Mouse (Mus musculus): ENCODE results near the gene Echdc2. TPM values are rescaled to one million over a fixed set of nuclear protein-coding genes. Genes with fewer than 3 reads are reported as not detected.

Echdc2 gene
- 20.5 and 24.2 TPM in 2 replicates for polyA plus RNA-seq (2015; fragmentation: Nextera tagmentation; extraction: Ambion mirVana)

DNA sequence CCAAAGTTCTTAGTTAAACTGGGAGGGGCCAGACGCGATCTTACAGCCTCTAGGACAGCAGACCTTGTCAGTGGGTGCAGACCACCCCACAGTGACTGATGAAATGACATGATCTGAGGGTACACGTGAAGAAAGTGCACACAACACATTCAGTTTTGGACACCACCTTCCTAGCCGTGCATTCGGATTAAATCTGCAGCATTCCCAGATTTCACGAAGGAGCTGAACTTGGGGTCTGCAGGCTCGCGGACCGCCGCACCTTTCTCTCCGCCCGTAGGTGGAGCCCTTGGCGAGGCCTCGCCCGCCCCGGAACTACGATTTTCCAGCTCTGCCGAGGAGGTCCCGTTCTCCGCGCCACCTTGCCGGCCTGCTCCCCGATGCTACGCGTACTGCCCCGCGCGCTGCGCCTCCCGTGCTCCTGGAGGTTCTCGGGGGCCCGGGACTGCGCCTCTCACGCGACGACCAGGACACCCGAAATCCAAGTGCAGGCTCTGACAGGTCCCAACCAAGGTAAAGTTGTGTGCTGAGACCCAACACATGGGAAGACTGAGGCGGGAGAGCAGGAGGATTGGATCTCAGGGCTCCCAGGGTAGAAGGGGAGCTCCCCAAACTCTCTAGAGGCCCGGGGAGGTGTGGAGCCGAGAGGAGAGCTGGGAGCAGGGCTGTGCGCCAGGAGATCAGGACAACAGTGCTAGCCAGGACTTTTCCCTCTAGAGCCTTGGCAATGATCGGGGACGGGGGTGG, at the start of gene Echdc2:
Echdc2 (plus strand) TSS at position 286 of the 744 bp plus-strand sequence.
- Histone ChIP-seq H3K9me3 (replicated peaks; ENCODE audit: control insufficient read depth, low read length) (no peaks in the 10 kb centered on the region), H3K36me3 (ENCODE audit: control insufficient read depth, insufficient read depth) (no peaks in the 10 kb centered on the region), H3K27ac (ENCODE audit: low read length) (no peak within 1 kb of the TSS; the same call in 1 of the 2 replicates), H3K9ac (ENCODE audit: low read depth, low read length) (peak within 1 kb of the TSS; percentile 55), H3K27me3 (ENCODE audit: control insufficient read depth, insufficient read depth, low read depth, low read length) (peaks cover 14% of the 10 kb centered on the region), H3K4me3 (ENCODE audit: low read depth, low read length) (peak within 1 kb of the TSS; percentile 64), H3K4me1 (ENCODE audit: control insufficient read depth, low read depth, low read length) (no peaks in the 10 kb centered on the region), H3K4me2 (ENCODE audit: low read depth, low read length) (peak within 1 kb of the TSS; percentile 65)
- under 1% methylated on average over 43 of the region's 43 CpGs for WGBS (ENCODE audit: insufficient replicate concordance)
- ATAC-seq (ENCODE audit: low read depth), result peak; percentile 45; the same call in 1 of the 2 replicates

- H3K27ac ChIP-seq (ENCODE audit: low read length), result no peak overlapping the region
- no peaks in the 10 kb centered on the region for H3K9me3 ChIP-seq (replicated peaks; ENCODE audit: control insufficient read depth, low read length)
- no peaks in the 10 kb centered on the region for H3K36me3 ChIP-seq (ENCODE audit: control insufficient read depth, insufficient read depth)
- H3K9ac ChIP-seq (ENCODE audit: low read depth, low read length), result no peak overlapping the region
- ATAC-seq (ENCODE audit: low read depth), result 0 out of 2 replicates have a peak, but pooled peaks have one; percentile 33
- no peak overlapping the region for H3K4me2 ChIP-seq (ENCODE audit: low read depth, low read length)
- no peak overlapping the region for H3K4me3 ChIP-seq (ENCODE audit: low read depth, low read length)
- 71% methylated on average over 2 of the region's 2 CpGs for WGBS (ENCODE audit: insufficient replicate concordance)
- no peaks in the 10 kb centered on the region for H3K27me3 ChIP-seq (ENCODE audit: control insufficient read depth, insufficient read depth, low read depth, low read length)
- H3K4me1 ChIP-seq (ENCODE audit: control insufficient read depth, low read depth, low read length), result peaks cover 3% of the 10 kb centered on the region; the same call in 1 of the 2 replicates
Measured at GRCm38 (mm10) chr4:108116466-108116865, 48.8 kb upstream of the Echdc2 start.

DNA sequence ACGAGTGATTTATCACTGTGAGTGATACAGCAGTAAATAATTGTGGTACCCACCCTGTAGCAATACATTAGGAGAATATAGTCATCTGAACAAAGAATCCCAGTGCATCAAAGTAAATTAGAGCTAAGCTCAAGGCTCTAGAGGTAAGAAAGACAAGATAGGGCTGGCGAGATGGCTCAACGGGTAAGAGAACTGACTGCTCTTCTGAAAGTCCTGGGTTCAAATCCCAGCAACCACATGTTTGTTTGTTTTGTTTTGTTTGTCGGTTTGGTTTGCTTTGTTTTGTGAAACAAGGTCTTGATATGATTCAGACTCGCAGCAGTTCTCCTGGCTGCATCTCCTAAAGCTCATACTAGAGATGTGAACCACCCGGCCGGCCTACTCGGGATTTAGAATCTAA, 47.7 kb upstream of the Echdc2 start:
- 70% methylated on average over 8 of the region's 8 CpGs for WGBS (ENCODE audit: insufficient replicate concordance)
- no peak overlapping the region for H3K27ac ChIP-seq (ENCODE audit: low read length)

DNA sequence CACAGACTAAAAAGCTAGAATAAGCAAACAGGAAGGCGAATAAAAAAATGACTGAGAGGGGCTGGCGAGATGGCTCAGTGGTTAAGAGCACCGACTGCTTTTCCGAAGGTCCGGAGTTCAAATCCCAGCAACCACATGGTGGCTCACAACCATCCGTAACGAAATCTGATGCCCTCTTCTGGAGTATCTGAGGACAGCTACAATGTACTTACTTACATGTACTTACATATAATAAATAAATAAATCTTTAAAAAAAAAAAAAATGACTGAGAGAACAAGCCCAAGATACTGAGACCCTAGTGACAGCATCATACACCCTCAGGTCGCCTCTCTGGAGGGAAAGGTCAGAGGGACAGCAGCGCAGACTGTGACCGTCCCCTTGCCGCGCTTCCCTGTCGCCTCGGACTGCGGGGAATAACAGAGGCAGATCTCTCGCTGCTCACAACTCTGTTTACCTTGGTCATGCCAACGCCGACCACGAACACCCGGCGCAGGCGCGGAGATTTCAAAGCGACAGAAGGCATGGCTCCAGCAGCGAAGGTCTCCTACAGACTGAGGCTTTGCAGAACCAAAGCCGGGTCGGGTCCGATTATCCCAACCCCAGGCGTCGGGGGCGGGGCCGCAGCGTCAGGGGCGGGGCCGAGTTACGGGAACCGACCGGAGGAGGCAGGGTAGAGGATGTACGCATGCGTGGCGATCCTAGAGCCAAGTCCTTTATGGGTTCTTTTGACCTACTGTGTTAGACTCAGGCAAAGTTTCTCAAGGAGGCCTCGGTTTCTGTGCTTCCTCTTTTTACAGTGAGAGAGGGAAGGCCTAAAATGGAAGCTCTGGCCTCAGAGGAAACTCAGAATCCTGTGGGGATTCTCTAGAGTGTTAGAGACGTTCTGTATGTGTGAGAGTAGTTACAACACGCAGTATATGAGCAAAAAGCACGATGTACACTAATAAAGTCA, 47.0 kb upstream of the Echdc2 start:
- WGBS (ENCODE audit: insufficient replicate concordance), result 8% methylated on average over 43 of the region's 45 CpGs
- peak; percentile 88 for ATAC-seq (ENCODE audit: low read depth)
- H3K36me3 ChIP-seq (ENCODE audit: control insufficient read depth, insufficient read depth), result no peaks in the 10 kb centered on the region
- H3K27ac ChIP-seq (ENCODE audit: low read length), result peak overlapping the region; percentile 42; the same call in 1 of the 2 replicates
- H3K27me3 ChIP-seq (ENCODE audit: control insufficient read depth, insufficient read depth, low read depth, low read length), result no peaks in the 10 kb centered on the region
- peak overlapping the region; percentile 68 for H3K4me2 ChIP-seq (ENCODE audit: low read depth, low read length)
- no peaks in the 10 kb centered on the region for H3K9me3 ChIP-seq (replicated peaks; ENCODE audit: control insufficient read depth, low read length)
- H3K9ac ChIP-seq (ENCODE audit: low read depth, low read length), result peak overlapping the region; percentile 61
- H3K4me1 ChIP-seq (ENCODE audit: control insufficient read depth, low read depth, low read length), result peaks cover 3% of the 10 kb centered on the region; the same call in 1 of the 2 replicates
- H3K4me3 ChIP-seq (ENCODE audit: low read depth, low read length), result peak overlapping the region; percentile 66

More for the DNA sequence above, 47.7 kb upstream of the Echdc2 start:
- H3K4me1 ChIP-seq (ENCODE audit: control insufficient read depth, low read depth, low read length), result peaks cover 3% of the 10 kb centered on the region; the same call in 1 of the 2 replicates
- H3K4me3 ChIP-seq (ENCODE audit: low read depth, low read length), result peak overlapping the region; percentile 3; the same call in 1 of the 2 replicates
- no peak overlapping the region for H3K9ac ChIP-seq (ENCODE audit: low read depth, low read length)
- no peak for ATAC-seq (ENCODE audit: low read depth)
- no peaks in the 10 kb centered on the region for H3K36me3 ChIP-seq (ENCODE audit: control insufficient read depth, insufficient read depth)
- 0 out of 2 replicates have a peak overlapping the region, but pooled peaks have one; percentile 0 for H3K4me2 ChIP-seq (ENCODE audit: low read depth, low read length)
- H3K9me3 ChIP-seq (replicated peaks; ENCODE audit: control insufficient read depth, low read length), result no peaks in the 10 kb centered on the region
- H3K27me3 ChIP-seq (ENCODE audit: control insufficient read depth, insufficient read depth, low read depth, low read length), result no peaks in the 10 kb centered on the region

- Histone ChIP-seq H3K27ac (ENCODE audit: low read length) (no peak overlapping the region), H3K27me3 (ENCODE audit: control insufficient read depth, insufficient read depth, low read depth, low read length) (no peaks in the 10 kb centered on the region), H3K4me3 (ENCODE audit: low read depth, low read length) (no peak overlapping the region), H3K36me3 (ENCODE audit: control insufficient read depth, insufficient read depth) (no peaks in the 10 kb centered on the region), H3K4me2 (ENCODE audit: low read depth, low read length) (no peak overlapping the region), H3K9me3 (replicated peaks; ENCODE audit: control insufficient read depth, low read length) (no peaks in the 10 kb centered on the region), H3K4me1 (ENCODE audit: control insufficient read depth, low read depth, low read length) (no peaks in the 10 kb centered on the region), H3K9ac (ENCODE audit: low read depth, low read length) (no peak overlapping the region)
- ATAC-seq (ENCODE audit: low read depth), result no peak
- 68% methylated on average over 1 of the region's 1 CpGs for WGBS (ENCODE audit: insufficient replicate concordance)
Measured at GRCm38 (mm10) chr4:108124104-108124503, 41.1 kb upstream of the Echdc2 start.

- H3K27me3 ChIP-seq (ENCODE audit: control insufficient read depth, insufficient read depth, low read depth, low read length), result no peaks in the 10 kb centered on the region
- ATAC-seq (ENCODE audit: low read depth), result no peak
- H3K36me3 ChIP-seq (ENCODE audit: control insufficient read depth, insufficient read depth), result no peaks in the 10 kb centered on the region
- H3K4me1 ChIP-seq (ENCODE audit: control insufficient read depth, low read depth, low read length), result no peaks in the 10 kb centered on the region
- H3K9me3 ChIP-seq (replicated peaks; ENCODE audit: control insufficient read depth, low read length), result no peaks in the 10 kb centered on the region
- no peak overlapping the region for H3K4me3 ChIP-seq (ENCODE audit: low read depth, low read length)
- H3K27ac ChIP-seq (ENCODE audit: low read length), result no peak overlapping the region
- 56% methylated on average over 4 of the region's 4 CpGs for whole genome bisulfite sequencing (ENCODE audit: insufficient replicate concordance)
- H3K9ac ChIP-seq (ENCODE audit: low read depth, low read length), result no peak overlapping the region
- no peak overlapping the region for H3K4me2 ChIP-seq (ENCODE audit: low read depth, low read length)
Measured at GRCm38 (mm10) chr4:108126260-108126659, 39.0 kb upstream of the Echdc2 start.

GRCm38 (mm10) chr4:108127516-108127915, 37.7 kb upstream of the Echdc2 start:
- Histone ChIP-seq H3K27ac (ENCODE audit: low read length) (no peak overlapping the region), H3K4me3 (ENCODE audit: low read depth, low read length) (no peak overlapping the region), H3K4me1 (ENCODE audit: control insufficient read depth, low read depth, low read length) (no peaks in the 10 kb centered on the region), H3K9ac (ENCODE audit: low read depth, low read length) (no peak overlapping the region), H3K36me3 (ENCODE audit: control insufficient read depth, insufficient read depth) (no peaks in the 10 kb centered on the region), H3K4me2 (ENCODE audit: low read depth, low read length) (no peak overlapping the region), H3K9me3 (replicated peaks; ENCODE audit: control insufficient read depth, low read length) (no peaks in the 10 kb centered on the region), H3K27me3 (ENCODE audit: control insufficient read depth, insufficient read depth, low read depth, low read length) (no peaks in the 10 kb centered on the region)
- 67% methylated on average over 5 of the region's 5 CpGs for WGBS (ENCODE audit: insufficient replicate concordance)
- no peak for ATAC-seq (ENCODE audit: low read depth)

- ATAC-seq (ENCODE audit: low read depth), result no peak
- no peaks in the 10 kb centered on the region for H3K36me3 ChIP-seq (ENCODE audit: control insufficient read depth, insufficient read depth)
- H3K4me2 ChIP-seq (ENCODE audit: low read depth, low read length), result no peak overlapping the region
- H3K9ac ChIP-seq (ENCODE audit: low read depth, low read length), result no peak overlapping the region
- H3K9me3 ChIP-seq (replicated peaks; ENCODE audit: control insufficient read depth, low read length), result no peaks in the 10 kb centered on the region
- 62% methylated on average over 2 of the region's 2 CpGs for WGBS (ENCODE audit: insufficient replicate concordance)
- H3K4me1 ChIP-seq (ENCODE audit: control insufficient read depth, low read depth, low read length), result no peaks in the 10 kb centered on the region
- H3K27me3 ChIP-seq (ENCODE audit: control insufficient read depth, insufficient read depth, low read depth, low read length), result no peaks in the 10 kb centered on the region
- H3K4me3 ChIP-seq (ENCODE audit: low read depth, low read length), result no peak overlapping the region
- H3K27ac ChIP-seq (ENCODE audit: low read length), result no peak overlapping the region
Measured at GRCm38 (mm10) chr4:108128339-108128738, 36.9 kb upstream of the Echdc2 start.

Data from liver, embryonic 16.5 days (tissue).